Mouse (Mus musculus) ovary, postnatal 14 days (tissue): ENCODE measurements around the gene Tmem267.
"Not testable (repeated sequence)": the region's sequence is repeated elsewhere in the genome, so short reads cannot be mapped to it uniquely, and the experiment has no call there.

ENCODE experiments used
- DNase-seq: peaks from one replicate; pipeline ENCODE4 v3.0.0; 2022; ENCODE audit warnings: low spot score

The Tmem267 gene

DNA sequence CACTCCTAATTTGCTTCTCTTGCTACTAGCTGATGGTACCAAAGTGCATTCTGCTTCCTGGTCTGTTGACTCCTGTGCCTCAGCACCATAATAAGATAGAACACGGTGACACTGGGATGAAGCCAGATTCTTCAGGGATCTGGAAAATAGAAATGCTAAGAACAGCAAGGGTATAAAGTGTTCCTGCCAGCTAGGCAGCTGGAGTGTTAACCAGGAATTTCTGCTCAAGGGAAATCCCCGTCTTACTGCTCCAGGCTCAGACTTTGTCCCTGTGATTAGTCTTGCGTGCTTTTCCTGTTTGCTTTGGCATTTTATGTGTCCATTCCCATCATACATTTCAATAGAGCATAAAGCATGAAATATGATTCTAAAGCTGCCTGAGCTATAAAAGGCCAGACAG is 131.9 kb downstream of the Tmem267 start:
- DNase-seq, result no peak

DNA sequence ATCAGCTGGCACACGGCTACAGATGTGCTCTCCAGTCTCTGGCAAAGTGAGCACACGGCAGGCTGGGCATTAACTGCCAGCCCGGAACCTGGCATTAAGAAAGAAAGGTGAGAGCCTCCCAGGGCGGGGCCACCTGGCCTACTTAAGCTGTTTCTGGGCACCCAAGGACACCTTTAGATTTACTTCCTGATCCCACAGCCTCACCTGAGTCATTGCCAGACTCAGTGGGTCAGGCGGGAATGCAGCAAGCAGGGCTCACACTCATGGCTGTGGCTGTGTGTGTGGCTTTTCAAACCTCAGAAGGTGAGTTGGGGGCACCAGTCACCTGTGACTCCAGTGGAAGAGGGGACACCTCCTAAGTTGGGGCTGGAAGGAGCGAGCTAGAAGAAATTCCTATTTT is 135.8 kb downstream of the Tmem267 start, which contains the start of gene Ccl28:
Gene Ccl28, plus strand, starts transcription at position 186 of the 400 bp plus-strand sequence.
- DNase-seq, result no peak

DNA sequence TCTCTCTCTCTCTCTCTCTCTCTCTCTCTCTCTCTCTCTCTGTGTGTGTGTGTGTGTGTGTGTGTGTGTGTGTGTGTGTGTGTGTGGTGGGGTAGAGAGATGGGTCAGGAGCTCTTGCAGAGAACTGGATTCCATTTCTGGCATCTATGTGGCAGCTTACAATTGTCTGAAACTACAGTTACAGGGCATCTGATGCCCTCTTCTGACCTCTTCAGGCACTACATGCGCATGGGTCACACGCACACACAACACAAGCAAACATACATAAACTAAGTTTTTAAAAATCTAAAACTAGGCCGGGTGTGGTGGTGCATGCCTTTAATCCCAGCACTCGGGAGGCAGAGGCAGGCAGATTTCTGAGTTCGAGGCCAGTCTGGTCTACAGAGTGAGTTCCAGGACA is 138.1 kb downstream of the Tmem267 start:
- not testable (repeated sequence) for DNase-seq

DNA sequence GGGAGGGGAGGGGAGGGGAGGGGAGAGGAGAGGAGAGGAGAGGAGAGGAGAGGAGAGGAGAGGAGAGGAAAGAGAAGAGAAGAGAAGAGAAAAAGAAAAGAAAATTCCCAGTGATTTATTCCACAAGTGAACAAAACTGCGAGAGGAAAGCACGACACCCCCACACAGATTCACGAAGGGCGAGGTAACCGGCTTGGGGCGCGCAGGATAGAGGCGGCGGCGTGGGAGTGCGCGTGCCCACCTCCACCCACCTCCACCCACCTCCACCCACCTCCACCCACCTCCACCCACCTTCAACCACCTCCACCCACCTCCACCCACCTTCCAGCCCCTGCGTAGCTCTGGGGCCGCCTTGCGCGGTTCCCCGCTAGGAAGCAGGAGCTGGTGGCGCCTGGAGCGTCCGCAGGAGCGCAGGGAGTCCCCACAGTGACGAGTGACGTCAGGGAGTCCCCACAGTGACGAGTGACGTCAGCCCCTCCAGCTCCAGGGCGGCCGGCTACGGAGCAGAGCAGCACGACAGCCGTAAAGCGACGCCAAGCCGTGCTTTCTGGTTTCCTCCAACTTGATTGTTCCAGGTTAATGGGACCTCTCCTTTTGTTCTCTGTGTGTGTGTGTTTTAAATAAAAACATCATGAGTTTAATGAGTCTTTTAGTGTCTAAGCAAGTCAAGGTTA is 143.8 kb downstream of the Tmem267 start:
- peak; percentile 67 for DNase-seq

DNA sequence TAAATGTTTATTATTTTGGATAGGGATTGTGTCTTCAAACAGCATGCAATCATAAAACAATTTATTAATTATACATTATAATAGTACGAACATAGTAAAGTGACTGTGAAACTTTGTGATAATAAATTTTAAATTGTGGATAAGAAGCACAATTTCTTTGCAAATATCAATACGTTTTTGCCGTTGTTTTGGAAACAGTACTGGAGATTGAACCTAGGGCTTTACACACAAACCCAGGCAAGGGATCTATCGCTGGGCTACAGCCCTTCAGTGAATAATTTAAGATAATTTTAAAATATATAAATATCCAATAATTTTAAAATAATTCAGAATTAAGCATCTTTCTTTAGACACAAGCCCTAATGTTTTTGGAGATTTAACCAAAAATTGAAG is 144.3 kb downstream of the Tmem267 start:
- no peak for DNase-seq

DNA sequence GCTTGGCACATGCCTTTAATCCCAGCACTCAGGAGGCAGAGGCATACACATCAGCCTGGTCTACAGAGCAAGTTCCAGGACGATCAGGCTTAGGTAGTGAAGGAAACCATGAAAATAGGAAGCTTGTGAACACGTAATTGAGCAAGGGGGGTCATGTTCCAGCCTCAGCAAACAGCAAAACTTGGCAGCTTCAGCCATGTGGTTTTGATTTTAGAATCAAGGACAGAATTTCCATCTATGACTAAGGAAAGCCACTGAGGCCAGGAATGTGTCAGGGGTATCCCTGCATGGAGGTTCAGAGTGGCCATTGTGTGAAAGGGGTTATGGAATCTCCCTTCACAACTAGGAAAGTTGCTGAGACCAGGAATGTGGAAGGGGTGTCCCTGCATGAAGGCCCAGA is 147.7 kb downstream of the Tmem267 start:
- no peak for DNase-seq

DNA sequence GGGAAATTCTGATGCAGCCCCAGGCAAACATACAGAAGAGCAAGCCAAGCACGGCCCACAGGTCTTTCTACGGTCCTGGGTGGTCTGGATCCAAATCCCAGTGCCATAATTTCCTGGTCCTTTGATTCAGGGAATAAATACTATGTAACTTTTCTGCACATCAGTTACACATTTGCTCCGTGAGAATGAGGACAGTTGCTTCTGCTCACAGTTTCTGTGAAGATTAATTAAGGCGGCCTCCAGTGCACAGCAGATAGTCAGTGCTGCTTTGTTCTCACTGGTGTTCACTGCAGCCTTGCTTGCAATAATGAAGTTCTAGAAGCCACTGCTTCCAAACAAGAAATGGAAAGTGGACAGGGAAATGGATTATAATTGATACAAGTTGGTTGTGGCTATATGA is 150.0 kb downstream of the Tmem267 start:
- no peak for DNase-seq

DNA sequence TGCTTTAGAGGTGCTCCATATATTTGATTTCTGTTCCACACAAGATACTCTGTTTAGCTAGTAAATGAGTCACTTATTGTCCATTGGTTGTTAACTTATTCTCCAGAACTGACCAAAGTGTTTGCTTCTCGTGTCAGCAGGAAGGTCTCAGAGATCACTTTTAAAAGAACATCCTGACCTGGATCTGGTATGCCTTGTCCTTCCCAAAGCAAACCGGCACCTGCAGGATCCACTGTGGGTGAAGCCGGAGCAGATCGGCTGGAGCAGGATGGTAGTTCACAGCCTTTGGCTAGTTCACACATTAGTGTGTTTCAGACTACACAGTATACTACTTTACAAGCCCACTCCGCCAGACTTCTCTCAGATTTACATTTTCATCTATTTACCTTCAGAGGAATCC is 150.6 kb downstream of the Tmem267 start:
- no peak for DNase-seq

DNA sequence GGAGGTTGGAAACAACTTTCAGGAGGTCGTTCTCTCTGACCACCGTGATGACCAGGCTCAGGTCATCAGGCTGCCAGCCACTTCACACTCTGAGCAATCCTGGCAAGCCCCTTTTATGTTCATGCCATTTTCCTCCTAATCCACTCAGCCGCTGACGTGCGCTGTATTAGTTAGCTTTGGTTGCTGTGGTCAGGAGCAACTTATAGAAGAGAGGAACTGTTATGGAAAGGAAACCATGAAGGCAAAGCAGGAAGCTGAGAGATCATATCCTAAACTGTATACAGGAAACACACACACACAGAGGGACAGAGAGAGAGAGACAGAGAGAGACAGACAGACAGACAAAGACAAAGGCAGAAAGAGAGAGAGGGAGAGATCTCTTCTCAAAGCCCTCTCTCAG is 151.5 kb downstream of the Tmem267 start:
- DNase-seq, result no peak

DNA sequence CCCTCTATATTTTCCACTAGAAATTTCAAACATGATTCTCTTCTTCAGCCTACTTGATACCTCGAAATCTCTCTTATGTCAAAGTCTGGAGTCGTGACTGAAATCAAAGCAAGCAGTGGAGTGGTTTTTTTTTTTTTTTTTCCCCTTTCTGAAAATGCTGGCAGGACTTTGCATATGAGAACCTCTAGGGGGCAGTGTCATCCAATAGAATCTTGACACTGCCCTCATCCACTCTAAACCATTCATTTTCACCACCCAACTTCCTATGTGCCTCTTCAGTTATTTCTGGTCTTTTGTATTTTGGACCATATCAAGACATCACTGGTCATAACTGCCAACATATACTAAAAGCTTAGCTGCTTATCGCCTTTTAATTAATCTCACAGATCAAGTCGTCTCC is 152.7 kb downstream of the Tmem267 start:
- DNase-seq, result no peak

DNA sequence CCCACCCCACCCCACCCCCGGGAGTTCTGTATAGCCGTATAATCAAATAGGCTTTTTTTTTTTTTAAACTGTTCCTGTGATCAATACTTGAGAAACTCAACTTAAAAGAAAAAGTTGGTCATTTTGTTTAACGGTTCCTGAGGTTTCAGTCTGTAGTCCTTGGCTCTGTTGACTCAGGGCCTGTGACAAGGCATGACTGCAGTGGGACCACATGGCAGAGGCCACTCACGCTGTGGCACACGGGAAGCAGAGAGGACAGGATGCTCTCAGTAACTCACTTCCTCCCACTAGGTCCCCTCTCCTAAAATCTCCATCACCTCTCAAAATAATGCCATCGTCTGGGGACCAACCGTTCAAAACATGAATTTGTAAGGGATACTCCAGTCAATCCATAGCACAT is 153.3 kb downstream of the Tmem267 start:
- no peak for DNase-seq

DNA sequence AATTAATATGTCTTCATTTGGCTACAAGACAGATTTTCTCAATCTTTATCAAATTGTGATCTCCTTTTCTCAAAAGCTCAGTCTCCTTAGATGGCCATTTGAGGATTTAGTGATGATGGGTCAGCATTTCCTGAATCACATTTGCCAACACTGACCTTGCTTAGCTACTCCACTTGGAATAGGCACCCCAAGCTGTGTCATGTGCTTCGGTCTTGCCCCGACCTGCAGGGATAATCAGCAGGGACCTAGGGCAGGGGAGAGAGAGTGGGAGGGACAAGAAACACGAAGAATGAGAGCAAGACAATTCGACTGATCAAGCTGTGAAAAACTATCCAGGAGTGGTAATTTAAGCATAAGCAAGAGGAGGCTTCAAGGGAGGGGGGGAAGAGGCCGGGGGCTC is 156.9 kb downstream of the Tmem267 start:
- no peak for DNase-seq

DNA sequence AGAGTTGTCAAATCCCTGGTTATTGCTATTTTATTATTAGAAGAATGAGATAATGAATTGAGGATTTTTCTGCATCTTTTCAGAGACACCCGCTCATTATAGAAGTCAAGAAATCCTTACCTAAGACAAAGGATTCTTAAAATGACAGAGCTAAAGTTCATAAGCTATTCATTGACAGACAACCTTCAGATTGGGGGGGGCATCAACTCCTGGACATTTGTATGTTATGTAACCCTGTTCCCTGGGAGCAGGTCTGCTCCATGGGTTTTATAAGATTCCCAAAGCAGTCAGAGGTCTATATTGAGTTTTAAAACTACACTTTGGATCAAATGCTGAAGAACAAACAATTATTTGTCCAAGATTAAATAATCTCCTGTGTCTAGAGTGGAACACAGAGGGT is 158.7 kb downstream of the Tmem267 start:
- no peak for DNase-seq

DNA sequence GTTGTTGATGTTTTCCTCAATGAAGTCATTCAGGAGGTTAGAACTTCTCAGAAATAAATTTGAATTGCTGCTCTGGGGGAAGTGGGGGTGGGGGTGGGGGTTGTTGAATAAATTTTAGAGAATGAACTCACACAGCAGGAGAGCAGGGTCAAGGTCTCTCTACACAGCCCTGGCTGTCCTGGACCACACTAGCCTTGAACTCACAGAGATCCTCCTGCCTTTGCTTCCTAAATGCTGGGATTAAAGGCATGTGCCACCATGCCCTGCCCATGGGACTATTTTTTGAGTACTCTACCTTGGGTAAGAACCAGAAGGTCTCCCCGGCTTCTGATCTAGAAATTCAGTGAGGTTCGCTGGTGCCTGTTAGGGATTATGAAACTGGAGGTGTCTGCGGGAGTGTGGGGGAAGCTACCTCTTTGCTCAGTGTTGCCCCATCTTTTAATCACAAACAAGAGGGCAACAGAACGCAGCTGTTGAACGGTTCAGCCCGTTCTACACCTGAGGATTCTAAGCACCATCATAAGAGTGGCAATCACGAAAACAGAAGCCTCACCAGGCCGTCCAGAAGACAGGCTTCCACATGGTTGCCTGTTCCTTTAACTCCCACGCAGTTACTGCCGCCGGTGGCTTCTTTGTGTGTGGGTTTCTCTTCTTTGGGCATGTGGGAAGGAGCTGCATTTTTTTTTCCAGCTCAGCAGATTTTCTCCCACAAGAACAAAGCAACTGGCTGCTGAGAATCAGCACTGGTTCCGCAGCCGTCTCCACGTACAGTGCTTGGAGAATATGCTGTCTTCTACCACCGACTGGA is 161.3 kb downstream of the Tmem267 start:
- DNase-seq, result no peak

DNA sequence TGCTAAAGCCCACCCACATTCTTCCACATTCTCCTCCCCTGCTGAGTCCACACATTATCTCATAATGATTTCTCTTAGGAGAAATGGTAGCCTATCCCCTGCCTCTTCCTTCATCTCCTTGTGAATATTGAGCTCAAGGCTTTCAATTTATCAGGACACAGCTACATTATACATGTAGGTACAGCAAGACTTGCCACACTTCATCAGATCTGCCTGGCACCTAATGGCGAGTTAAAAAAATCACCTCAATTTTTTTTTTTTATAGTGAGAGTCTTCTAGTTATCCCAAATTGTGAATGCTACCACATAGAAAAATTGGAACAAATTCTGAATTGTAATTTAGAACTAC is 161.8 kb downstream of the Tmem267 start:
- DNase-seq, result no peak

DNA sequence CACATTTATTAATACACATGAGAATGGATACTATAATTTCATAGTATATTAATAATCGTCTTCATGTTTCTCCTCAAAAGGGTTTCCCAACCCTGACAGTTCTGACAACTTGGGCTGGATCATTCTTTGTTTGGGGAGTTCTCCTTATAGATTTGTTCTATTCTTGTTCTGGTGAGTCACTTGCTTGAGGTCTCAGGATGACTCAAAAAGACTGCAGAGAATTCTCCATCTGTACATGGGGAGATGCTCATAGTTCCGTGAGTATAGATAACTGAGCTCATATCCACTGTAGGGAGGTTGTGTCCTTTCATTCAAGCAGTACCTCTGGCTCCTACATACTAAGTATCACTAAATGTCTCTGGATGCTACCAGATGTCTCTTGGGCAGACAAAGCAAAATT is 166.9 kb downstream of the Tmem267 start:
- no peak for DNase-seq

DNA sequence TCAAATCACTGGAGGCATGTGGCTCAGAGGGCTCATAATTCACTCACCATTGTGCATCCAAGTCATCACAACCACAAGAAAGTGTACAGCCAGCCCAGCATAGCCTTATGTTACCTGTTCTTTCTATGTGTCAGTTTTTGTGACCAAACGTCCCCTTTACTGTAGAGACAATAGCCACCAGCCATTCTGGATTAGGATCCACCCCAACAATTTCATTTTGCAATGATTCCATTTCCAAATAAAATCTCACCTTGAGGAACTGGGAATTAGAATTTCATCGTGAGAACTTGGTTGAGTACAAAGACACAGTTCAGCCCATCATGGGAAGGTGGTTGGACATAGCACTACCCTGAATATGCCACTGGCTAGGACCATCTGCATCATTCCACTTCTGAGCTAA is 168.4 kb downstream of the Tmem267 start:
- DNase-seq, result no peak

DNA sequence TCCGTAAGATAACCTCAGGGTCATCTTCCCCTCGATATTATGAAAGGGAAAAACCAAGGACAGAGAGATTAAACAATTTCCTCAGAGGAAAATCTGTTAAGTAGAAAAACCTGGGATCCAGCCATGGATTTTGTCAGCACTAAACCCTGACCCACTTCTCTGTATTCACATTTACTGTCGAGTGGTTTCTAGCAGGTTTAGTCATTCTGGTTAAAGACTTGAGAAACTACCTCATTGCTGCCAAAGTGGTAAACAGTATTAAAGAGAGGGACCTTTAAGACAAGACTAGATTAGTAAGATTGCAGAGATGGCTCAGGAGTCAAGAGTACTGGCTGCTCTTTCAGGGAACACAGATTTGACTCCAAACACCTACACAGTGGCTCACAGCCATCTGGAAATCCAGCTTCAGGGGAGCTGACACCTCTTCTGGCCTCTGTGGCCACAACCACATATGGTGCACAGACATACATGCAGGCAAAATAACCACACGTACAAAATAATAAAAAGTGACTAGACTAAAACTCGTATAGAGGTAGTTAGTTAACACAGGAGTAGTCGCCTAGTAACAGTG is 169.1 kb downstream of the Tmem267 start:
- no peak for DNase-seq
